Mouse (Mus musculus) naive thymus-derived CD4-positive, alpha-beta T cell, adult 2 months (primary cell): ENCODE results near the gene Apobr.

Source experiments
- DNase-seq: peaks from one replicate; pipeline ENCODE4 v3.0.0-alpha.2; 2011; ENCODE audit warnings: low read depth

The Apobr gene

GRCm38 (mm10) chr7:126598919-126599318 is 14.2 kb downstream of the Apobr start:
- no peak for DNase-seq

- DNase-seq: no peak
These were observed 17.2 kb downstream of the Apobr start for GRCm38 (mm10) chr7:126601896-126602295.

DNA sequence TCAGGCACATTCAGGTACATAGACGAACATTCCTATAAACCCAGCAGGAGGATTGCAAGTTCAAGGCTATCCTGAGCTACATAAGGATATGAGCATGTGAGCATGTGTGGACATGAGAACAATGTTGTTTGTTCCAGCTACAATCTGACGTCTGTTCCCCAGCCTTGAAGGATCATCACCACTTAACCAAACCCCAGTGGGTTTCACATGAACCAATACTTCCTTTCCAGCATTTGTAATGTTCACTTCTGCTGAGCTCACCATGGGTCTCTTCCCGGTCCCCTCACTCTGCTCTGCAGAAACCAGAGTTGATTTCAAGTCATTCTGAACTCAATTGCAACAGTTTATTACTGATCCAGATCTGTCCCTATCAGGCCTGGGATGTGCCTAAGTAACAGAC is 17.9 kb downstream of the Apobr start:
- DNase-seq: no peak

GRCm38 (mm10) chr7:126606611-126607010 is 21.9 kb downstream of the Apobr start:
- DNase-seq: peak; percentile 51

DNA sequence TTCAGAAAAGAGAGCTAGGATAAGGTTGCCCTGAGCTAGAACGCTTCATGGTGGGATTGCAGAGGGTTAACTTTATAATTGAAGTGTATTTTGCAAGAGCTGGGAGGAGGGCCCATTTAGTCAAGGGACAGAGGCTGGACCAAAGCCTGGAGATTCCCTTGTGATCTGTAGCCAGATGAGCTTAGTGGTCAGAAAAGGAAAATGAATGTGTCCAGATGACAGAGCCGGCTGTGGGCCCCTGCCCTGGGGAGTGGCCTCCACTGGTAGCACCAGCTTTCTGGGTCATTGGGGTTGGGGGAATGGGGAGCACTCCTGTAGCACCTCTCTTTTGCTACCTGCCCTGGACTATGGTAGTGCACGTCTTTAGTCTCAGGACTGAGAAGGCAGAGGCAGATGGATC is 22.3 kb downstream of the Apobr start:
- no peak for DNase-seq

DNA sequence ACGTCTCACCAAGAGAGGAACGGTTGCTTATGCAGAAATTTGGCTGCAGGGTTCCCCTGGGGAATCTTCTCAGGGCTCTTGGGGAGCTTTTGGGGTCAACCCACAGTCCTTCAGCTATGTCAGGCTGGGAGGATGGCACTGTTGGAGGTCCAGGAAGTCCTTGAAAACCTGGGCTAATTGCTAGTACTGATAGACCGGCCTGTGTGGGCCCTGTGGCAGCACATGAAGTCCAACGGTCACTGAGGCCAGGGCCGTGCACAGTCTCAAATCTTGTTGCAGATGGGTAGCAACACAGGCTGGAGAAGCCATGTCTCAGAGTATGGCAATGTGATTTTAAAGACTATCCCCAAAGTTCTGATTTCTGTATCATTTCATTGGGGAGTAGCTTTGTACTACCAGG is 23.1 kb downstream of the Apobr start:
- no peak for DNase-seq

- no peak for DNase-seq
These were observed 28.0 kb downstream of the Apobr start for GRCm38 (mm10) chr7:126612736-126613135.

DNA sequence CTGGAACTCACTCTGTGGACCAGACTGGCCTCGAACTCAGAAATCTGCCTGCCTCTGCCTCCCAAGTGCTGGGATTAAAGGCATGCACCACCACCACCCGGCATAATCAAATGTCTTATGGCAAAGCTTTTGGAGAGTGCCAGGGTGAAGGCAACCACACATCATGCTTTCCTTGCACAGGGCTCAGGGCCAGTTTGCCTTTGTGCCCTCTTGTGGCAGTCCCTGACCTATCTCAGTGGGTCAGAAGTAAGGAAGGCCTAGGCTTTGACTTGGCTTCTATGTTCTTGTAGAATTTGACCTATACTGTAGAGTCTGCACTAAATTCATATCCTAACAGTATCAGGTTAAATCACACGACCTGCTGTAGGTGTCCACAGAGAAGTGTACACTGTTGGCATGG is 32.0 kb downstream of the Apobr start:
- no peak for DNase-seq

GRCm38 (mm10) chr7:126619559-126620275 is 35.0 kb downstream of the Apobr start:
- no peak for DNase-seq

- DNase-seq: no peak
These were observed 37.0 kb downstream of the Apobr start for GRCm38 (mm10) chr7:126621452-126622359.

GRCm38 (mm10) chr7:126623381-126623780 is 38.6 kb downstream of the Apobr start:
- DNase-seq: no peak

DNA sequence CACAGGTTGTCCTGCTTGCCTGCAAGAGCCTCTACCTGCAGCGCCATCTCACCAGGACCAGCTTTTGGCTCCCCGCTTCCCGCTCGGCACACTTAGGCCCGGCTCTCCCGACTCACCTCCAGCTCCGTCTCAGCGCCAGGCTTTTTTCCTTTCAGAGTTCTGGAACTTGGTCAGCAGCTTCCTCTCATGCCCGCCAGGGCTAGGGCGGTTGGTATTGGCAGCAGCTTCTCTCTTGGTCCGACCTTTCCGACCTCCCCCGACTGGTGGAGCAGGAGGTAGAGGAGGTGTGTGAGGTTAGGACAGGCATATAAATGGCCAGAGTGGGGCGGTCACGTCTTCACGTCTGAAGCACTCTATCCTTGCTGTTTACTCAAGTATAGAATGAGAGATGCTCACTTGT is 40.0 kb downstream of the Apobr start:
- no peak for DNase-seq

GRCm38 (mm10) chr7:126625369-126625768 is 40.6 kb downstream of the Apobr start:
- DNase-seq: no peak

DNA sequence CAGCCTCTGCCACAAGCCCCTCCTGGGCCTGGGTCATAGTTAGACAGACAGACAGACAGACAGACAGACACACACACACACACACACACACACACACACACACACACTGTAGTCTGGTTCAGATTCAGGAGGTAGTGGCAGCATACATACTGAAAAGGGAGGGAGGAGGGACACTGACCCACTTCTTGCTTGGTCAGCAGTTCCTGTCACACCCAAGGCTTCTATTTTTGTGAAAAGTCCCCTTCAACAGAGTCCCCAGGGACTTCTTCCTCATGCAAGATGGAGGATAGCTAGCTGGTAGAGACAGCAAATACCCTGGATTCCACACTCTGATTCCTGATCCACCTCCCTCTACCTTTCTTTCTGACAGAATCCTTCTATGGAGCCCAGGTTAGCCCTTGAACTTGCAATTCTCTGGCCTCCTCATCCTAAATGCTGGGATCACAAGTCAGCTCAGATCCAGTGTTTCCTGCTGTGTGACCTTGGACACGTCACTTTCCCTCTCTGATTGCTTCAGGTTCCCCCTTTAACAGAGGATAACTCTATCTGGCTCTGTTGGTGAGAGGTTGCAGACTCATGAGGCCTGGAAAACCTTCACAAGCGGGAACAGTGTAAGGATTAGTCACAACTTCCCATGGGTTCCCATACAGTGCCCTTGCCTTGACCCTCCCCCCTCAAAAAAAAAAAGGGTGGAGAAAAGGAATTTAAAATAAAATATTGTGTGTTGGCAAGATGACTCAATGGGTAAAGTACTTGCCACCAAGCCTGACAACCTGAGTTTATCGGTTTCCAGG is 41.3 kb downstream of the Apobr start:
- DNase-seq: no peak

- no peak for DNase-seq
These were observed 43.4 kb downstream of the Apobr start for GRCm38 (mm10) chr7:126628111-126628510.

GRCm38 (mm10) chr7:126629915-126630314 is 45.2 kb downstream of the Apobr start:
- no peak for DNase-seq

GRCm38 (mm10) chr7:126630824-126631518 is 46.2 kb downstream of the Apobr start, which contains the start of gene Nupr1:
TSS of gene Nupr1 (minus strand) at chr7:126630861.
- no peak for DNase-seq

DNA sequence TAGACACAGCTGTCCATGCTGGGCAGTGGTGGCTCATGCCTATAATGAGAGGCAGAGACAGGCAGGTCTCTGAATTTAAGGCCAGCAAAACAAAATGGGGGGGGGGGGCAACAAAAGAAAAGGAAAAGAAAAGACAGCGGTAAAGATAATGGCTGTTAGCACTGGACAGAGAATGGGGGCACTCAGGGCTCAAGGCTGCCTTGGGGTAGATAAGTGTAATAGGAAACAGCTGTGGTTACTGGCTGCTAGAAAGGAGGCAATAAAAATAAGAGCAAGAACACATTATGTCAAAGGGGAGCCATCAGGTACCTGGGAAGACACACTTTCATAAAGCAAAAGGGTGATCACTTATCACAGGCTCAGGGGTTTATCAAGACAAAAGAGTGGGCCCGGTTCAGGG is 47.7 kb downstream of the Apobr start:
- no peak for DNase-seq

- DNase-seq: no peak
These were observed 50.6 kb downstream of the Apobr start for GRCm38 (mm10) chr7:126635375-126635774.

DNA sequence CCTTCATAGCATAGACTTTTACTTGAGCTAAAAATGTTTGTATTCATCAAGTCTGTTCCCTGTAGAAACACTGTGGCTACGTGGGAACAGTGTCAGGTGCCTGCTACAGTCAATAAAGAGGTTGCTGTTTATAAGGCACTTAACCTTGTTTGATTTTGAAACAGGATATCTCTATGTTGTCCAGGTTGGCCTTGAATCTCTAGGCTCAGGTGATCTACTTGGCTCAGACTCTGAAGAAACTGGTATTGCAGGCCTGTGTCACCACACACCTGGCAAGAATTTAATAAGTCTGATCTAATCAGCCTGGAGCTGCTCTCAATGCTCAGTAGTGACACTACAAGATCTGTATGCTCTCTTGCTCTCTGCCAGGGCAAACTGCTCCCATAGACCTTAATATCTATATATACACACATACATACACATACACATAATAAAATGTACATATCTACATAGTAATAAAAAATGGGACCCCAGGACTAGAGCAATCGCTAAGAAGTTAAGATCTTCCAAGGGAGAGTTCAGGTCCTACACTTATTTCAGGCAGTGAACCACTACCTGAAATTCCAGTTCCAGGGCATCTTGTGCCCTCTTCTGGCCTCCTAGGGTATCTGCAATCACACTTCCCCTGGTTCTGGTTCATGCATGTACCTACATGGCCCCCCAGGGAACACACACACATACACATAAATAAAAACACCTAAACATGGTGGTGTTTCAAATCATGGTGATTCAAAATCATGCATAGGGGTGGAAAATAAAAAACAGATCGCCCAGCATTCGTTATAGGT is 52.2 kb downstream of the Apobr start:
- DNase-seq: peak; percentile 79
